Mouse (Mus musculus): Measurements from ENCODE around the gene 5730596B20Rik. TPM values are rescaled to one million over a fixed set of nuclear protein-coding genes. Genes with fewer than 3 reads are reported as not detected.

5730596B20Rik gene
- polyA plus RNA-seq, 1 experiment, result not detected

DNA sequence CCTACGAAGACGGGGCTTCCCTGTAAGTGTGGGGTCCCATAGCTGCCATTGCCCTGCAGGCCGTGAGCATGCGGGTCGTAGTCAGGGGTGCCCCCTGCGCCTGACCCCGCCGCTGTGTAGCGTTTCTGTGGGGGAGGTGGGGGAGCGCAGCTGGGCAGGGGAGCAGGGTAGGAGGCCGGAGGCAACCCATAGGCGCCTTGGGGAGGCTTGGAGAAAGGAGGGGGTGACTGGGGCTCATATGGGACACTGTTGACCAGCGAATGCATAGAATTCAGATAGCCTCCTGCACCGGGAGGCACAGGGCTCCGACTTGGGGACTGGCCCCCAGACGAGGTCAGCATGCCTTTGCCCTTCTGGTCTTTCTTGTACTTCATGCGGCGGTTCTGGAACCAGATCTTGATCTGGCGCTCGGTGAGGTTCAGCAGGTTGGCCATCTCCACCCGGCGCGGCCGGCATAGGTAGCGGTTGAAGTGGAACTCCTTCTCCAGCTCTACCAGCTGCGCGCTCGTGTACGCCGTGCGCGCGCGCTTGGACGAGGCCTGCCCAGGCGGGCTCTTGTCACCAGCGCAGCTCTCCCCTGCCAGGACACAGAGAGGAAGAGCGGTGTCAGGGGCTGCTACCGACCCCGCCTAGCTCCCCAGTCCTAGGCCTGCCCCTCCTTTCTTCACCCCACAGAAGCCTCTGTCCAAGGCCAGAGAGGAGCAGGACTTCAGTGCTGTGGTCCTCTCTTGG is 7.0 kb upstream of the 5730596B20Rik start:
- H3K4me1 ChIP-seq (ENCODE audit: control insufficient read depth, insufficient read depth, low read length), result no peaks in the 10 kb centered on the region
- 89% methylated on average over 40 of the region's 40 CpGs for WGBS
- TF ChIP-seq CTCF (IDR thresholded peaks at IDR 0.05; ENCODE audit: control insufficient read depth, insufficient read depth, low read length) (no peak), POLR2A (IDR thresholded peaks at IDR 0.05; ENCODE audit: borderline replicate concordance, control insufficient read depth, low read depth, low read length) (no peak)
- no peak overlapping the region for H3K4me3 ChIP-seq (replicated peaks; ENCODE audit: control insufficient read depth, low read depth, low read length)
- no peak overlapping the region; the same call in 1 of the 2 replicates for H3K27ac ChIP-seq (ENCODE audit: control insufficient read depth, insufficient read depth, low read depth, low read length, poor library complexity)

DNA sequence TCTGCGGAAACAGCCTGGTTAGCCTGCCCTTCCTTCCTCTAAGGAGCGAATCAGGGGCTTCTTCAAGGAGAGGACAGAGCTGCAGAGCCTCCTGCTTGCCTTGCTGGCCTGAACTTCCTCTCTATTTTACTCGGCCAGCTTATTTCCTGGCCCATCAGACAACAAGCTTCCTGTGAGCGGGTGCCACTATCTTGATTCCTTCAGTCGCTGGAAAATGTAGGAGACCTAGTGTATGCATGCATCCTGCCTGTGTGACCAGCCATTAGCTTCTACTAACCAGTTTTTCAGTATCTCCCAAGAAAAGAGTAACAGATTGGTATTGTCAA is 6.4 kb upstream of the 5730596B20Rik start:
- Histone ChIP-seq H3K27ac (ENCODE audit: control insufficient read depth, insufficient read depth, low read depth, low read length, poor library complexity) (no peak overlapping the region), H3K4me3 (replicated peaks; ENCODE audit: control insufficient read depth, low read depth, low read length) (no peak overlapping the region), H3K4me1 (ENCODE audit: control insufficient read depth, insufficient read depth, low read length) (no peaks in the 10 kb centered on the region)
- no peak for TF ChIP-seq POLR2A (IDR thresholded peaks at IDR 0.05; ENCODE audit: borderline replicate concordance, control insufficient read depth, low read depth, low read length)
- TF ChIP-seq CTCF (IDR thresholded peaks at IDR 0.05; ENCODE audit: control insufficient read depth, insufficient read depth, low read length), result no peak
- 60% methylated on average over 5 of the region's 5 CpGs for WGBS

DNA sequence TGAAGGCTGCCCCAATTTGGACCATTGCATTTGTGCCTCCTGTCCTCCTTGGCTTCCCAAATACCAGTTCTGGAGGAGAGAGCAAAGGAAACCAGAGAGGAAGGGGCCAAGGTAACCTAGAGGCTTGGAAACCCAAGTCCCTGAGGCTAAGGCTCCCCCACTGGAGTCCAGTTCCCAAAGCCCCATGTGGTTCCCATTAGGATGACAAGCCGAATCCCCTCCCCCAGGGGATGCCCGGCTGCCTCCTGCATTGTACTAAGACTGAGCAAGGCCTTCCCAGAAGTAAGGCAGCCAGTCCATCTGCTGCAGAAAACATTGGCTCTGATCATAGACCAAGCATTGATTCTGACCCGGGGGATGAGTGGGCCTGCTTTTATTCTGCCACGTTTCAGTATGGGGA is 6.0 kb upstream of the 5730596B20Rik start:
- no peak overlapping the region for H3K4me3 ChIP-seq (replicated peaks; ENCODE audit: control insufficient read depth, low read depth, low read length)
- WGBS, result 81% methylated on average over 4 of the region's 4 CpGs
- H3K27ac ChIP-seq (ENCODE audit: control insufficient read depth, insufficient read depth, low read depth, low read length, poor library complexity), result no peak overlapping the region
- no peaks in the 10 kb centered on the region for H3K4me1 ChIP-seq (ENCODE audit: control insufficient read depth, insufficient read depth, low read length)
- TF ChIP-seq POLR2A (IDR thresholded peaks at IDR 0.05; ENCODE audit: borderline replicate concordance, control insufficient read depth, low read depth, low read length) (no peak), CTCF (IDR thresholded peaks at IDR 0.05; ENCODE audit: control insufficient read depth, insufficient read depth, low read length) (no peak)

DNA sequence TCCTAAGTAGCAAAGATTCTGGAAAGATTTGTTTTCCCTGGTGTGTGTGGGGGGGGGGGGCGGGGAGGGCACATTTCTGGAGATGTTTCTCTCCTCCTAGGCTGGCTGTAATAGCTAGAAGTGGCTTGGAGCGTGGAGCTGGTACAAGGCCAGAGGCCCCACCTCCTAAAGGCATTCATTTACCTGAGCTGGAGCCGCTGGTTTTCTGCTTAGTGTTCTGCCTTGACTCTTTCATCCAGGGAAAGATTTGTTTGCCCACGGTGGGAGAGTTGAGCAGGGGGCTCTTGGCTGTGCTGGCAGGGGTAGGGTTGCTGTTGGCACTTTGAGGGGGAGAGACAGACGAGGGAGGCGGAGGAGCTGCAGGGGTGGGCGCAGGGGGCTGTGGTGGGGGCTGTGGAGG is 5.4 kb upstream of the 5730596B20Rik start:
- no peak overlapping the region for H3K27ac ChIP-seq (ENCODE audit: control insufficient read depth, insufficient read depth, low read depth, low read length, poor library complexity)
- no peak for TF ChIP-seq CTCF (IDR thresholded peaks at IDR 0.05; ENCODE audit: control insufficient read depth, insufficient read depth, low read length)
- TF ChIP-seq POLR2A (IDR thresholded peaks at IDR 0.05; ENCODE audit: borderline replicate concordance, control insufficient read depth, low read depth, low read length), result no peak
- H3K4me3 ChIP-seq (replicated peaks; ENCODE audit: control insufficient read depth, low read depth, low read length), result no peak overlapping the region
- WGBS, result 82% methylated on average over 7 of the region's 7 CpGs
- H3K4me1 ChIP-seq (ENCODE audit: control insufficient read depth, insufficient read depth, low read length), result no peaks in the 10 kb centered on the region

DNA sequence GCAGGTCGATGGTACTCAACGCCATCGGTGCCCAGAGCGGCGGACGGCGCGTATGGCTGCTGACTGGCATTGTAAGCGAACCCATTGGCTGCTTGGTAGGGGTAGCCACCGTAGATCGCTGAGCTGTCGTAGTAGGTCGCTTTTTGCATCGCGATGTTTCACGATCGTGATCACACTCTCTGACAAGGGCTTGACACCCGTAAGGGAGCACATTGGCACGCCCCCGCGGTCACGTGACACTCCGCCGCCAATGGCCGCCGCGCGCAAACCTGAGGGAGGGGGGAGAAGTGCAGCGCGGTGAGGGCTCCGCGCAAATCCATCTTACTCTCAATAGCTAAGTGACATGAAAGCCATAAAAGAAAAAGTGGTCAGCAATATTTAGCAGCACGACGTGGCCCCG is 4.8 kb upstream of the 5730596B20Rik start:
- Histone ChIP-seq H3K4me3 (replicated peaks; ENCODE audit: control insufficient read depth, low read depth, low read length) (no peak overlapping the region), H3K27ac (ENCODE audit: control insufficient read depth, insufficient read depth, low read depth, low read length, poor library complexity) (no peak overlapping the region), H3K4me1 (ENCODE audit: control insufficient read depth, insufficient read depth, low read length) (no peaks in the 10 kb centered on the region)
- WGBS, result 87% methylated on average over 35 of the region's 35 CpGs
- TF ChIP-seq CTCF (IDR thresholded peaks at IDR 0.05; ENCODE audit: control insufficient read depth, insufficient read depth, low read length) (no peak), POLR2A (IDR thresholded peaks at IDR 0.05; ENCODE audit: borderline replicate concordance, control insufficient read depth, low read depth, low read length) (no peak)

DNA sequence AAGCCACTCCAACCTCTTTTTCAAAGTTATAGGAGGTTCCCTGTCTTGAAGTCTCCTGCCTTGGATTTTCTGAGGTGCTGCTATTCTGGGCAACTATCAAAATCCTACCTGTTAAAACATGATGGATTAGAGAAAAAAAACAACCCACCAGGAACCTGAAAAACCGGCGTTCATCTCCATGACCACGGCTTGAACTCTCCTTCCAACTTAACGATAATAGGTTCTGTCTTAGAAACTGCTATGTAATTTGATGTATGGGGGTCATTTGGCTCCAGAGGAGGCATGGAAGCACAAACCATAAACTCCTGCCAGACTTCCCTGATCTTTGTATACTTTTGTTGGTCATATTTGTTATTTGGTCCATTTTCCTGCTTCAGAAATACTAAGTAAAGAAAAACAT is 3.6 kb upstream of the 5730596B20Rik start:
- Histone ChIP-seq H3K27ac (ENCODE audit: control insufficient read depth, insufficient read depth, low read depth, low read length, poor library complexity) (no peak overlapping the region), H3K4me1 (ENCODE audit: control insufficient read depth, insufficient read depth, low read length) (no peaks in the 10 kb centered on the region), H3K4me3 (replicated peaks; ENCODE audit: control insufficient read depth, low read depth, low read length) (no peak overlapping the region)
- WGBS, result 82% methylated on average over 4 of the region's 4 CpGs
- TF ChIP-seq CTCF (IDR thresholded peaks at IDR 0.05; ENCODE audit: control insufficient read depth, insufficient read depth, low read length) (no peak), POLR2A (IDR thresholded peaks at IDR 0.05; ENCODE audit: borderline replicate concordance, control insufficient read depth, low read depth, low read length) (no peak)

DNA sequence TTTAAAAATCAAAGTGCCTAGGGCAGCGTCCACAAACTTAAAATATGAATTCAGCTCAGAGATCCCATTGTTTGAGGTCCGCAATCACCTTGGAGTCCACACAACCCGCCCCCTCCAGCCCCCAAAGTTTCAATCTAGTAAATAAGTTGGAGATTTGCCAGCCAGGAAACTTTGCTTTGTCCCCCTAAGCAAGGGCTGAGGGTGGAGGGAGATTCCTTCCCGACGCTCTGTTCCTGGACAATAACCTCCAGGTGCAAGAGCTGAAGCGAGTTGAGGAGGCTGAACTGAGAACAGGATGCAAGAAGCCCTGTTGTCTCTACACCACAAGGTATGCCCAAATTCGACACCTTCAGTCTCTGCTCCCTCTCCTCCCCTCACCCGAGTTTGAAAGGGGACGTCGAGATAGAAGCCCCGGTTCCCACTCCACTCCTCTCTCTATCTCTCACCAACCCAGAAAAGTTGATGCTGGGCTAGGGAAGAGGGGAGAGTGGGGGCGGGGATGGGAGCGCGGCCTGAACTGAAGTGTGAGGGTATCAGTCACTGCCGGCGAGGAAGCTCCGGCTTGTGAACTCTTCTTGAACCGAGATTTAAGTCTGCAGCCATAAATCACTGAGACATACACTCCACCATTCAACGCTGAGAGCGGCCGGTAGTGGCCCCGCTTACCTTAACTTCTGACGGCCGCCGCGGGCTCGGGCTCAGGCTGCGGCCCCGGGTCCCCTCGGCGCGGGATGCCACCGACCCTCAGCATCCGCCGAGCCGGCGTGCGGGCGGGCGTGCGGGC is 2.1 kb upstream of the 5730596B20Rik start:
- TF ChIP-seq CTCF (IDR thresholded peaks at IDR 0.05; ENCODE audit: control insufficient read depth, insufficient read depth, low read length), result no peak
- TF ChIP-seq POLR2A (IDR thresholded peaks at IDR 0.05; ENCODE audit: borderline replicate concordance, control insufficient read depth, low read depth, low read length), result no peak
- 74% methylated on average over 41 of the region's 41 CpGs for WGBS
- no peak overlapping the region for H3K27ac ChIP-seq (ENCODE audit: control insufficient read depth, insufficient read depth, low read depth, low read length, poor library complexity)
- H3K4me3 ChIP-seq (replicated peaks; ENCODE audit: control insufficient read depth, low read depth, low read length), result no peak overlapping the region
- no peaks in the 10 kb centered on the region for H3K4me1 ChIP-seq (ENCODE audit: control insufficient read depth, insufficient read depth, low read length)

DNA sequence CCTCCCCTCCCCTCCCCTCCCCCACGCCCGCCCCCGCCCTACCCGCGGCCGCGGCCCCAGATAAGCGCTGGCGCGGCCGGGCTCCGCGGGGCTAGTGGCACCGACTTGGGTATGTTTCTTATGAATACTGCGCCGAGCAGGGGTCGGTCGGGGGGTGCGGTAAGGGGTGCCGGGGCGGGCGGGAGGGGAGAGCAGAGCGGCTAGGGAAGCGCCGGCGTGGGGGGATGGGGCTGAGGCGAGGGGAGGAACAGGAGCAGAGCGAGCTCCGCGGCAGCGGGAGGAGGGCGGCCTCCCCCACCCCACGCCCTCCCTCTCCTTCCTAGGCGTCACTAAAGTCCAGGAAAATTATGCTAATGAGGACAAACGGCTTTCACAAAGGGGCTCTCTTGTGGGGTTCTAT is 1.4 kb upstream of the 5730596B20Rik start:
- Histone ChIP-seq H3K4me3 (replicated peaks; ENCODE audit: control insufficient read depth, low read depth, low read length) (no peak overlapping the region), H3K27ac (ENCODE audit: control insufficient read depth, insufficient read depth, low read depth, low read length, poor library complexity) (no peak overlapping the region), H3K4me1 (ENCODE audit: control insufficient read depth, insufficient read depth, low read length) (no peaks in the 10 kb centered on the region)
- 59% methylated on average over 25 of the region's 35 CpGs for WGBS
- TF ChIP-seq POLR2A (IDR thresholded peaks at IDR 0.05; ENCODE audit: borderline replicate concordance, control insufficient read depth, low read depth, low read length), result no peak
- TF ChIP-seq CTCF (IDR thresholded peaks at IDR 0.05; ENCODE audit: control insufficient read depth, insufficient read depth, low read length), result no peak

All from bone marrow, adult 2 months (tissue).